Mouse (Mus musculus) CH12.LX (cell line): Measurements from ENCODE around the gene Pdzd2. TPM values are rescaled to one million over a fixed set of nuclear protein-coding genes. Genes with fewer than 3 reads are reported as not detected.
"Not testable (repeated sequence)": the region's sequence is repeated elsewhere in the genome, so short reads cannot be mapped to it uniquely, and the experiment has no call there.

Experiments
- DNase-seq: peaks from one replicate; pipeline ENCODE4 v3.0.0-alpha.2; 2013; ENCODE audit errors: extremely low read depth
- H3K27ac ChIP-seq: 2 replicates; pipeline ENCODE4 v1.5.1; 2012; ENCODE audit warnings: low read depth, mild to moderate bottlenecking, control low read depth, moderate library complexity; ENCODE audit not compliant: insufficient read depth
- H3K27me3 ChIP-seq: replicated peaks from 2 replicates; pipeline ENCODE3; 2012; ENCODE audit warnings: inconsistent platforms
- H3K36me3 ChIP-seq, 2 experiments: replicated peaks in 1 of 2; 2 replicates each; pipeline versions ENCODE3 to v1.6.1; 2012; ENCODE audit warnings: inconsistent platforms in 1 of 2, low read length in 1 of 2, mild to moderate bottlenecking in 1 of 2, mixed read lengths in 1 of 2, moderate library complexity in 1 of 2; ENCODE audit not compliant: control insufficient read depth in 1 of 2, insufficient read depth in 1 of 2
- H3K4me1 ChIP-seq, 2 experiments: 2 replicates each; pipeline ENCODE4 v1.6.1; 2012; ENCODE audit warnings: inconsistent platforms in 1 of 2, moderate library complexity in 1 of 2; ENCODE audit not compliant: insufficient read depth in 2 of 2, control insufficient read depth in 1 of 2
- H3K4me2 ChIP-seq: 2 replicates; pipeline ENCODE4 v1.6.1; 2012; ENCODE audit warnings: low read depth, mild to moderate bottlenecking, control low read depth; ENCODE audit not compliant: poor library complexity, insufficient read depth, severe bottlenecking
- H3K4me3 ChIP-seq, 3 experiments: fragments of 150-350 bp in 1 of 3; sonication (generic) in 1 of 3; replicated peaks in 1 of 3; 2 replicates each; pipeline versions ENCODE3 to v1.5.1; 2011 to 2012; ENCODE audit warnings: low read depth in 2 of 3, low read length in 2 of 3, mild to moderate bottlenecking in 2 of 3, moderate library complexity in 2 of 3, control low read depth in 1 of 3, improper control_type of control experiment in 1 of 3, inconsistent platforms in 1 of 3, mixed read lengths in 1 of 3; ENCODE audit not compliant: poor library complexity in 1 of 3
- H3K79me2 ChIP-seq: replicated peaks from 2 replicates; pipeline ENCODE4 v1.6.1; 2012; ENCODE audit warnings: mild to moderate bottlenecking, moderate library complexity; ENCODE audit not compliant: control insufficient read depth, poor library complexity, insufficient read depth, severe bottlenecking; ENCODE audit errors: extremely low read depth
- H3K9ac ChIP-seq: 2 replicates; pipeline ENCODE4 v1.6.1; 2012; ENCODE audit warnings: low read depth, mild to moderate bottlenecking, control low read depth, moderate library complexity; ENCODE audit not compliant: insufficient read depth
- H3K9me3 ChIP-seq: replicated peaks from 2 replicates; pipeline ENCODE3; 2012; ENCODE audit warnings: low read length, inconsistent platforms, mixed read lengths
- BHLHE40 ChIP-seq: IDR thresholded peaks from 2 replicates; pipeline ENCODE4 v1.6.1; 2011; ENCODE audit warnings: mild to moderate bottlenecking, low read depth, low read length, improper control_type of control experiment
- CHD2 ChIP-seq: IDR thresholded peaks from 2 replicates; pipeline ENCODE4 v1.6.1; 2011; ENCODE audit warnings: low read length, improper control_type of control experiment
- ELF1 ChIP-seq: IDR thresholded peaks from 2 replicates; pipeline ENCODE4 v1.6.1; 2014; ENCODE audit warnings: low read depth, mild to moderate bottlenecking, inconsistent platforms, low read length, improper control_type of control experiment
- ETS1 ChIP-seq: conservative IDR thresholded peaks from 2 replicates; pipeline ENCODE4 v1.6.1; 2012; ENCODE audit warnings: low read depth, mild to moderate bottlenecking, inconsistent platforms, low read length, improper control_type of control experiment, moderate library complexity
- GABPA ChIP-seq: IDR thresholded peaks from 2 replicates; pipeline ENCODE4 v1.6.1; 2012; ENCODE audit warnings: low read depth, low read length, improper control_type of control experiment, inconsistent platforms; ENCODE audit not compliant: insufficient replicate concordance
- KAT2A ChIP-seq: IDR thresholded peaks from 2 replicates; pipeline ENCODE4 v1.6.1; 2012; ENCODE audit warnings: low read length, improper control_type of control experiment, inconsistent platforms; ENCODE audit not compliant: insufficient replicate concordance
- MAX ChIP-seq: IDR thresholded peaks from 2 replicates; pipeline ENCODE4 v1.6.1; 2011; ENCODE audit warnings: low read length, improper control_type of control experiment
- MAZ ChIP-seq: IDR thresholded peaks from 2 replicates; pipeline ENCODE4 v1.6.1; 2012; ENCODE audit warnings: low read depth, mild to moderate bottlenecking, inconsistent platforms, low read length, improper control_type of control experiment, moderate library complexity
- NELFE ChIP-seq: IDR thresholded peaks from 2 replicates; pipeline ENCODE4 v1.6.1; 2011; ENCODE audit warnings: low read depth, low read length, improper control_type of control experiment
- RAD21 ChIP-seq: IDR thresholded peaks from 2 replicates; pipeline ENCODE4 v1.6.1; 2011; ENCODE audit warnings: low read depth, mild to moderate bottlenecking, low read length, improper control_type of control experiment, moderate library complexity
- RCOR1 ChIP-seq: conservative IDR thresholded peaks from 2 replicates; pipeline ENCODE4 v1.6.1; 2012; ENCODE audit warnings: low read depth, mild to moderate bottlenecking, inconsistent platforms, low read length, improper control_type of control experiment
- ZKSCAN1 ChIP-seq: IDR thresholded peaks from 2 replicates; pipeline ENCODE4 v1.6.1; 2012; ENCODE audit warnings: low read depth, inconsistent platforms, low read length, improper control_type of control experiment, borderline replicate concordance
- ZNF384 ChIP-seq: IDR thresholded peaks from 2 replicates; pipeline ENCODE4 v1.6.1; 2012; ENCODE audit warnings: low read depth, low read length, improper control_type of control experiment, inconsistent platforms
- dilution Hi-C: fragments of 300-500 bp; cut with MboI; formaldehyde crosslinking; loops from 2 replicates; pipeline ENCODE4 v1.14.3; 2020; ENCODE audit warnings: low sequenced_read_pairs; ENCODE audit not compliant: extremely low pct_unique_long_range_greater_than_20kb, extremely low pct_ligation_motif_present
- in situ Hi-C: fragments of 300-500 bp; cut with MboI; formaldehyde crosslinking; loops from 3 replicates; pipeline ENCODE4 v1.14.3; 2019; ENCODE audit warnings: low sequenced_read_pairs, low pct_ligation_motif_present, low pct_unique_long_range_greater_than_20kb, mixed read lengths
- polyA plus RNA-seq: library from polyadenylated mRNA; unstranded; fragments of >175 nt; gene quantifications from 2 replicates; pipeline ENCODE4 v1.2.1, GENCODE M21; 2012; ENCODE audit warnings: low read depth; ENCODE audit not compliant: insufficient read length
- total RNA-seq, 2 experiments: library from RNA; depleted of rRNA; stranded (reverse); fragments of 300-350 nt in 1 of 2; fragments of >200 nt in 1 of 2; gene quantifications; 2 replicates each; pipeline ENCODE4 v1.2.3; 2012 to 2014

Pdzd2 gene
- total and polyA plus RNA-seq, 3 experiments, result 0.04 to 0.24 (median 0.17) TPM

DNA sequence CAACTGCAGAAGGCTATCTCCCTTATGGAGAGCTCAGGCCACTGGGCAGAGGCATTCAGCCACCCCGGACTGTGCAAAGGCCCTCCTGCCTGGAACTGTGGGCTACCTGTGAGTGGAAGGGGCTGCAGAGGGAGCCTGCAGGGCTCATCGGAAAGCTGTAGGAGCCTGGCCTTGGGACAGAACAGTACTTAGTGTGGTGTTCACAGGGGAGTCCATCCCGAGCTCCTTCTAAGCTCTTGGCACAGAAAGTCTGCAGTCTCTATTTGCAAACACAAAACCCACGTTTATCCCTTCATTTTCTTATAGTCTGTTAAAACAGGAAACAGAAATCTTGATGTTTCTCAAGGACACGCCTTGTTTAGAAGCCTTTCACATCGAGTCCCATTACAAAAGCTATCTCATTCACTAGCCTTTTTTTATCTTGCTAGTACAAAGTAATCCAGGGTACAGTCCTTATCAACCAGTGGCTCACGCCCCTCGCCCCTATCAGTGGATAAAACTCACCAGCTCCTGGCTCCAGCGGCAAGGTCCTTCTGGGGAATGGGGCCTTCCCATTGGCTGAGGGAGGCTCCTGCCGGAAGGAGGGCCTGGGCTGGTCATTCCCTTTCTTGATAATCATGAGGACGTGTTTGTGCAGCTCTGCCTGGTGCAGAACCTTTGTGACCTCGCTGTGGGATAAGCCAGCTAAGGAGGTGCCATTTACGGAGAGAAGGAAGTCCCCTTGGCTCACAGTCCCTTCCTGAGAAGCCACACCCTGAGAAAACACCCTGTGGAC, 372.2 kb downstream of the Pdzd2 start:
- H3K4me3 ChIP-seq, result no peak overlapping the region
- no peaks in the 10 kb centered on the region for H3K27me3 ChIP-seq
- H3K79me2 ChIP-seq, result no peaks in the 10 kb centered on the region
- dilution Hi-C loops, result no loop called here
- TF ChIP-seq ETS1 (no peak), CHD2 (no peak), NELFE (no peak), KAT2A (no peak), ZNF384 (no peak), BHLHE40 (no peak), ZKSCAN1 (no peak), RAD21 (no peak), MAX (no peak), MAZ (no peak), ELF1 (no peak), GABPA (no peak), RCOR1 (no peak)
- TF ChIP-seq, all 38 proteins: peak for 0
- Histone ChIP-seq H3K4me1 (peaks cover 3 to 9% of the 10 kb centered on the region in 2 experiments), H3K9me3 (no peaks in the 10 kb centered on the region), H3K4me2 (no peak overlapping the region), H3K27ac (no peak overlapping the region), H3K9ac (no peak overlapping the region), H3K36me3 (peaks cover 0 to under 1% of the 10 kb centered on the region in 2 experiments)
- DNase-seq, result no peak
- in situ Hi-C loops, result loop anchor here (10.0 kb wide), 1 partner anchor 173 kb away; no protein-coding TSS in a partner anchor

DNA sequence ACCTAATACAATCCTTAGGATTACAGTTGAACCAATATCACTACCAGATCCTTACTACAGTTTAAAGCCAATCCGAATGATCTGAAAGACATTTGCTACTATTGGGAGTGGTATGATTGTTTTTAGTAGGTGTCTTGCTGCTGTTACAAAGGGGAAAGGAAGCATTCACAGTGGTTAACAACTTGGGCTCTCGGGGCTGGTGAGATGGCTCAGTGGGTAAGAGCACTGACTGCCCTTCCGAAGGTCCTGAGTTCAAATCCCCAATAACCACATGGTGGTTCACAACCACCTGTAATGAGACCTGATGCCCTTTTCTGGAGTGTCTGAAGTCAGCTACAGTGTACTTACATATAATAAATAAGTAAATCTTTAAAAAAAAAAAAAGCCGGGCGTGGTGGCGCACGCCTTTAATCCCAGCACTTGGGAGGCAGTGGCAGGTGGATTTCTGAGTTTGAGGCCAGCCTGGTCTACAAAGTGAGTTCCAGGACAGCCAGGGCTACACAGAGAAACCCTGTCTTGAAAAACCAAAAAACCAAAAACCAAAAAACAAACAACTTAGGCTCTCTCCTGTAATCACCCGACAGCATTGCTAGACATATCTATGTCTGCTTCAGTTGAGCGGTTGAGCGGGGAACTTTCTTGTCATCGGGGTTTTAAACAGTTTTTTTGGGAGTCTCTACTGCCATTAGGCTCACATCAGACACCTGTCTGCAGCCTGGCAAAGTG, 373.0 kb downstream of the Pdzd2 start:
- H3K4me2 ChIP-seq, H3K9ac ChIP-seq: not testable (repeated sequence)

More for the DNA sequence above, 373.0 kb downstream of the Pdzd2 start:
- H3K27me3 ChIP-seq, H3K9me3 ChIP-seq, DNase-seq, H3K27ac ChIP-seq, H3K79me2 ChIP-seq, H3K4me3 ChIP-seq, H3K4me1 ChIP-seq, dilution Hi-C loops, H3K36me3 ChIP-seq: not testable (repeated sequence)
- in situ Hi-C loops, result loop anchor here (10.0 kb wide), 1 partner anchor 172 kb away; no protein-coding TSS in a partner anchor
